Comparison of ENCODE assay signal across 9 mouse cellular contexts in the genomic region with DNA sequence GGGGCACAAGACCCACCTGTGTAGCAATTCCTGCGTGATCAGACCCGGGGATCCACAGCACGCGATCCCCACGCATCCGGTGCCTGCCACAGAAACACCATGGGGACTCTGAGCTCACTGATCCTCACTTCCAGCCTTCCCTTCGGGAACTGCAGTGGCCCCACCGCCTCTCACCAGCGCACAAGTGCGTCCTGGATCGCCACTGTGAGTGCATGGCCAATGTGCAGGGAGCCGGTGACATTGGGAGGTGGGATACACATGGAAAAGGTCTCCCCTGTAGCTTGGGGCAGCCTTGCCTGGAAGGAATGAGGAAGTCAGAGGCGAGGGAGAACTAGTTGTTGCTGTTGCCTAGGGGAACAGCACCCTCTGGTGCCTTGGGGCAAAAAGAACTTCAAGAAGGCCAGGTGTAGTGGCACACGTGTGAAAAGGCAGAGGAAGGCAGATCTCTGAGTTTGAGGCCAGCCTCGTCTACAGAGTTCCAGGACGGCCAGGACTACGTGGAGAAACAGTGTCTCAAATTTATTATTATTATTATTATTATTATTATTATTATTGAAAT. TPM values are rescaled to one million over a fixed set of nuclear protein-coding genes. Genes with fewer than 3 reads are reported as not detected.
A peak's percentile ranks its signal among the peaks of the same experiment; 100 is the strongest.
DNase-seq lines count a peak whose midpoint lies in the region; ATAC-seq and TF ChIP-seq lines count a peak whose summit lies in the region.
"Had no signal": no experiment of that assay in that cellular context is flagged by ENCODE, and none has a peak within 500 bp of the region (broad histone marks: within the 10 kb centered on the region; RNA-seq: fewer than 3 reads in every experiment).

No protein-coding gene starts in this region.

- H3K4me2 ChIP-seq in forebrain, embryonic 12.5 days = no peak overlapping the region
- no peak overlapping the region for H3K4me2 ChIP-seq in forebrain, embryonic 11.5 days (ENCODE audit: low read depth, low read length, severe bottlenecking)
- H3K4me2 ChIP-seq in intestine, embryonic 14.5 days (ENCODE audit: low read length) = no peak overlapping the region
- H3K4me2 ChIP-seq in liver, embryonic 14.5 days (ENCODE audit: low read depth) = peak overlapping the region; percentile 93
- H3K4me2 ChIP-seq in stomach, embryonic 16.5 days (ENCODE audit: low read depth, low read length) = peak overlapping the region; percentile 98; the same call in 1 of the 2 replicates

- H3K9ac ChIP-seq in forebrain, embryonic 12.5 days = 0 out of 2 replicates have a peak overlapping the region, but pooled peaks have one; percentile 25
- H3K9ac ChIP-seq in forebrain, embryonic 11.5 days (ENCODE audit: low read length) = no peak overlapping the region
- H3K9ac ChIP-seq in intestine, embryonic 14.5 days (ENCODE audit: low read length) = no peak overlapping the region
- H3K9ac ChIP-seq in liver, embryonic 14.5 days (replicated peaks) = no peak overlapping the region
- H3K9ac ChIP-seq in stomach, embryonic 16.5 days (ENCODE audit: low read length) = peak overlapping the region; percentile 60; the same call in 1 of the 2 replicates

- H3K4me1 ChIP-seq in forebrain, embryonic 12.5 days = peaks cover 18% of the 10 kb centered on the region
- 0 out of 2 replicates have a peak, but pooled peaks cover 4% of the 10 kb centered on the region for H3K4me1 ChIP-seq in forebrain, embryonic 11.5 days (replicated peaks; ENCODE audit: control insufficient read depth, insufficient read depth, low read length)
- H3K4me1 ChIP-seq in intestine, embryonic 14.5 days (replicated peaks; ENCODE audit: control insufficient read depth, insufficient read depth, low read length) = peaks cover 8% of the 10 kb centered on the region
- peaks cover 3 to 6% of the 10 kb centered on the region in 2 experiments; a peak in 3 of 4 replicates for H3K4me1 ChIP-seq in liver, embryonic 14.5 days (replicated peaks; ENCODE audit: control insufficient read depth in 2 of 2, insufficient read depth in 2 of 2, low read length in 1 of 2)
- H3K4me1 ChIP-seq in stomach, embryonic 16.5 days (ENCODE audit: control insufficient read depth, insufficient read depth, low read length) = peaks cover 13% of the 10 kb centered on the region

- no peak overlapping the region for H3K27ac ChIP-seq in forebrain, embryonic 12.5 days
- no peak overlapping the region for H3K27ac ChIP-seq in forebrain, embryonic 11.5 days (ENCODE audit: low read depth, low read length)
- no peak overlapping the region for H3K27ac ChIP-seq in intestine, embryonic 14.5 days (ENCODE audit: low read depth)
- no peak overlapping the region for H3K27ac ChIP-seq in liver, embryonic 14.5 days
- H3K27ac ChIP-seq in stomach, embryonic 16.5 days (ENCODE audit: low read length) = 0 out of 2 replicates have a peak overlapping the region, but pooled peaks have one; percentile 33

- 81% methylated on average over 17 of the region's 17 CpGs for WGBS in forebrain, embryonic 12.5 days
- 78% methylated on average over 17 of the region's 17 CpGs for WGBS in forebrain, embryonic 11.5 days
- 73% methylated on average over 17 of the region's 17 CpGs for WGBS in intestine, embryonic 14.5 days
- WGBS in liver, embryonic 14.5 days (ENCODE audit: insufficient replicate concordance) = 75% methylated on average over 17 of the region's 17 CpGs
- WGBS in stomach, embryonic 16.5 days = 72% methylated on average over 17 of the region's 17 CpGs

- H3K36me3 ChIP-seq in forebrain, embryonic 12.5 days (replicated peaks) = peaks cover 50% of the 10 kb centered on the region
- H3K36me3 ChIP-seq in forebrain, embryonic 11.5 days (ENCODE audit: control insufficient read depth, insufficient read depth, low read length) = no peaks in the 10 kb centered on the region; the same call in 1 of the 2 replicates
- H3K36me3 ChIP-seq in intestine, embryonic 14.5 days (ENCODE audit: control insufficient read depth, insufficient read depth, low read length) = peaks cover 46% of the 10 kb centered on the region
- no peaks in the 10 kb centered on the region for H3K36me3 ChIP-seq in liver, embryonic 14.5 days (replicated peaks; ENCODE audit: control insufficient read depth, insufficient read depth, low read depth)
- H3K36me3 ChIP-seq in stomach, embryonic 16.5 days (ENCODE audit: control insufficient read depth, insufficient read depth, low read length) = no peaks in the 10 kb centered on the region

- ATAC-seq in forebrain, embryonic 12.5 days (ENCODE audit: low FRiP score) = no peak
- ATAC-seq in forebrain, embryonic 11.5 days (replicated peaks; ENCODE audit: low FRiP score) = no peak
- peak; percentile 25; the same call in 1 of the 2 replicates for ATAC-seq in intestine, embryonic 14.5 days (replicated peaks; ENCODE audit: low FRiP score, low TSS enrichment, low read depth)
- ATAC-seq in liver, embryonic 14.5 days (ENCODE audit: insufficient read depth) = no peak
- no peak; the same call in 1 of the 2 replicates for ATAC-seq in stomach, embryonic 16.5 days (ENCODE audit: insufficient read depth, low FRiP score)
- no peak for ATAC-seq in monocyte, adult 5-6 weeks (replicated peaks; ENCODE audit: insufficient number of reproducible peaks, low FRiP score, low TSS enrichment, poor library complexity, severe bottlenecking)

- H3K9me3 ChIP-seq in forebrain, embryonic 12.5 days = no peaks in the 10 kb centered on the region
- no peaks in the 10 kb centered on the region for H3K9me3 ChIP-seq in forebrain, embryonic 11.5 days (ENCODE audit: control insufficient read depth, low read length)
- no peaks in the 10 kb centered on the region for H3K9me3 ChIP-seq in intestine, embryonic 14.5 days (ENCODE audit: control insufficient read depth, low read length)
- H3K9me3 ChIP-seq in liver, embryonic 14.5 days (ENCODE audit: control insufficient read depth, low read length) = no peaks in the 10 kb centered on the region
- H3K9me3 ChIP-seq in stomach, embryonic 16.5 days (replicated peaks; ENCODE audit: control insufficient read depth, low read length) = no peaks in the 10 kb centered on the region

- H3K4me3 ChIP-seq in forebrain, embryonic 12.5 days (replicated peaks) = no peak overlapping the region; the same call in 1 of the 2 replicates
- no peak overlapping the region for H3K4me3 ChIP-seq in forebrain, embryonic 11.5 days (ENCODE audit: low read depth, low read length)
- no peak overlapping the region for H3K4me3 ChIP-seq in intestine, embryonic 14.5 days (ENCODE audit: low read depth, low read length)
- no peak overlapping the region for H3K4me3 ChIP-seq in liver, embryonic 14.5 days (ENCODE audit: insufficient read depth in 1 of 2, low read depth in 2 of 2, low read length in 2 of 2)
- H3K4me3 ChIP-seq in stomach, embryonic 16.5 days (replicated peaks; ENCODE audit: low read length) = no peak overlapping the region

- TF ChIP-seq CTCF in liver, embryonic 14.5 days (IDR thresholded peaks at IDR 0.05; ENCODE audit: low read depth) = peak; percentile 66

- TF ChIP-seq EP300 in liver, embryonic 14.5 days (IDR thresholded peaks at IDR 0.05; ENCODE audit: low read depth) = no peak

- H3K27me3 ChIP-seq in forebrain, embryonic 12.5 days = no peaks in the 10 kb centered on the region
- no peaks in the 10 kb centered on the region for H3K27me3 ChIP-seq in forebrain, embryonic 11.5 days (ENCODE audit: control insufficient read depth, insufficient read depth, low read length)
- no peaks in the 10 kb centered on the region for H3K27me3 ChIP-seq in intestine, embryonic 14.5 days (replicated peaks; ENCODE audit: control insufficient read depth, insufficient read depth, low read length)
- H3K27me3 ChIP-seq in liver, embryonic 14.5 days (ENCODE audit: control insufficient read depth, insufficient read depth, low read length) = no peaks in the 10 kb centered on the region
- no peaks in the 10 kb centered on the region for H3K27me3 ChIP-seq in stomach, embryonic 16.5 days (ENCODE audit: control insufficient read depth, insufficient read depth, low read length)

- DNase-seq in forebrain, embryonic 11.5 days (ENCODE audit: low spot score) = no peak
- DNase-seq in urinary bladder, postnatal 36 days (ENCODE audit: low spot score in 2 of 2) = peak; percentile 28 to 42
- DNase-seq in urinary bladder, postnatal 4 days (ENCODE audit: low spot score in 2 of 2) = no peak
- DNase-seq in intestine, embryonic 14.5 days (ENCODE audit: low spot score) = no peak
- peak in 1 of 3 experiments; percentile 19 for DNase-seq in liver, embryonic 14.5 days (ENCODE audit: low read depth in 3 of 3, low spot score in 3 of 3)

RNA-seq across cellular contexts. Expression of gene Vars2, which starts 1.4 kb away (rescaled TPM):
- 16.8 and 22.3 TPM in 2 replicates for polyA plus RNA-seq in forebrain, embryonic 12.5 days (2016; fragmentation: Nextera tagmentation; extraction: Ambion mirVana)
- 16.2 and 19.5 TPM in 2 replicates for polyA plus RNA-seq in forebrain, embryonic 11.5 days (2014; fragmentation: Nextera tagmentation; extraction: Ambion mirVana)
- polyA plus RNA-seq in intestine, embryonic 14.5 days (2014; fragmentation: Nextera tagmentation; extraction: Ambion mirVana) = 16.0 and 18.1 TPM in 2 replicates
- polyA plus RNA-seq in liver, embryonic 14.5 days (2012; rRNA removed) = 7.1 and 7.8 TPM in 2 replicates
- 4.0 and 5.8 TPM in 2 replicates for polyA plus RNA-seq in liver, embryonic 14.5 days (2014; fragmentation: Nextera tagmentation; extraction: Ambion mirVana)
- 17.2 and 17.4 TPM in 2 replicates for polyA plus RNA-seq in stomach, embryonic 16.5 days (2015; fragmentation: Nextera tagmentation; extraction: Ambion mirVana)
- total RNA-seq in monocyte, adult 5-6 weeks (2017) = 7.4 to 13.8 TPM (median 11.3 TPM) in 3 replicates

RNA-seq across cellular contexts. Expression of gene Gtf2h4, which starts 7.5 kb away (rescaled TPM):
- 39.0 and 40.7 TPM in 2 replicates for polyA plus RNA-seq in forebrain, embryonic 12.5 days (2016; fragmentation: Nextera tagmentation; extraction: Ambion mirVana)
- polyA plus RNA-seq in forebrain, embryonic 11.5 days (2014; fragmentation: Nextera tagmentation; extraction: Ambion mirVana) = 41.2 and 47.4 TPM in 2 replicates
- polyA plus RNA-seq in intestine, embryonic 14.5 days (2014; fragmentation: Nextera tagmentation; extraction: Ambion mirVana) = 47.2 and 49.9 TPM in 2 replicates
- 17.8 and 18.0 TPM in 2 replicates for polyA plus RNA-seq in liver, embryonic 14.5 days (2012; rRNA removed)
- 23.1 and 26.8 TPM in 2 replicates for polyA plus RNA-seq in liver, embryonic 14.5 days (2014; fragmentation: Nextera tagmentation; extraction: Ambion mirVana)
- 38.6 and 41.5 TPM in 2 replicates for polyA plus RNA-seq in stomach, embryonic 16.5 days (2015; fragmentation: Nextera tagmentation; extraction: Ambion mirVana)
- total RNA-seq in monocyte, adult 5-6 weeks (2017) = 10.9 to 22.5 TPM (median 13.5 TPM) in 3 replicates

RNA-seq across cellular contexts. Expression of gene Mucl3, which starts 22.5 kb away (rescaled TPM):
- 0.09 TPM in 1 of 2 replicates, not detected in the other for polyA plus RNA-seq in forebrain, embryonic 12.5 days (2016; fragmentation: Nextera tagmentation; extraction: Ambion mirVana)
- polyA plus RNA-seq in forebrain, embryonic 11.5 days (2014; fragmentation: Nextera tagmentation; extraction: Ambion mirVana) = 0.07 and 0.13 TPM in 2 replicates
- polyA plus RNA-seq in intestine, embryonic 14.5 days (2014; fragmentation: Nextera tagmentation; extraction: Ambion mirVana) = 0.39 and 0.77 TPM in 2 replicates
- polyA plus RNA-seq in liver, embryonic 14.5 days (2012; rRNA removed) = 0.02 TPM in 1 of 2 replicates, not detected in the other
- not detected in 2 replicates for polyA plus RNA-seq in liver, embryonic 14.5 days (2014; fragmentation: Nextera tagmentation; extraction: Ambion mirVana)
- polyA plus RNA-seq in stomach, embryonic 16.5 days (2015; fragmentation: Nextera tagmentation; extraction: Ambion mirVana) = 71.0 and 145 TPM in 2 replicates
- not detected in 3 replicates for total RNA-seq in monocyte, adult 5-6 weeks (2017)
- polyA plus RNA-seq: neural tube, embryonic 11.5 days had no signal

RNA-seq across cellular contexts. Expression of gene Ddr1, which starts 38.4 kb away (rescaled TPM):
- polyA plus RNA-seq in forebrain, embryonic 12.5 days (2016; fragmentation: Nextera tagmentation; extraction: Ambion mirVana) = 176 and 185 TPM in 2 replicates
- 130 and 144 TPM in 2 replicates for polyA plus RNA-seq in forebrain, embryonic 11.5 days (2014; fragmentation: Nextera tagmentation; extraction: Ambion mirVana)
- 44.6 and 45.1 TPM in 2 replicates for polyA plus RNA-seq in intestine, embryonic 14.5 days (2014; fragmentation: Nextera tagmentation; extraction: Ambion mirVana)
- 1.1 TPM in 2 replicates for polyA plus RNA-seq in liver, embryonic 14.5 days (2012; rRNA removed)
- 1.6 and 1.7 TPM in 2 replicates for polyA plus RNA-seq in liver, embryonic 14.5 days (2014; fragmentation: Nextera tagmentation; extraction: Ambion mirVana)
- polyA plus RNA-seq in stomach, embryonic 16.5 days (2015; fragmentation: Nextera tagmentation; extraction: Ambion mirVana) = 81.5 and 86.5 TPM in 2 replicates
- total RNA-seq in monocyte, adult 5-6 weeks (2017) = 0.67 to 1.2 TPM in 2 of 3 replicates, not detected in the other

RNA-seq across cellular contexts. Expression of gene Gm9573, which starts 39.6 kb away (rescaled TPM):
- polyA plus RNA-seq in forebrain, embryonic 12.5 days (2016; fragmentation: Nextera tagmentation; extraction: Ambion mirVana) = not detected in 2 replicates
- not detected in 2 replicates for polyA plus RNA-seq in forebrain, embryonic 11.5 days (2014; fragmentation: Nextera tagmentation; extraction: Ambion mirVana)
- not detected in 2 replicates for polyA plus RNA-seq in intestine, embryonic 14.5 days (2014; fragmentation: Nextera tagmentation; extraction: Ambion mirVana)
- polyA plus RNA-seq in liver, embryonic 14.5 days (2012; rRNA removed) = not detected in 2 replicates
- not detected in 2 replicates for polyA plus RNA-seq in liver, embryonic 14.5 days (2014; fragmentation: Nextera tagmentation; extraction: Ambion mirVana)
- 2.9 and 4.5 TPM in 2 replicates for polyA plus RNA-seq in stomach, embryonic 16.5 days (2015; fragmentation: Nextera tagmentation; extraction: Ambion mirVana)
- total RNA-seq in monocyte, adult 5-6 weeks (2017) = not detected in 3 replicates
- polyA plus RNA-seq: neural tube, embryonic 11.5 days had no signal

Comparison
In these comparisons a context has a peak if more than half of its experiments do, and no peak if none do; other contexts are left out.
1. H3K9ac ChIP-seq: peak in forebrain, embryonic 12.5 days (single experiment) and stomach, embryonic 16.5 days (single experiment); none in forebrain, embryonic 11.5 days (single experiment), intestine, embryonic 14.5 days (single experiment) and liver, embryonic 14.5 days (single experiment).
2. DNase-seq: peak in urinary bladder, postnatal 36 days (2 of 2); none in forebrain, embryonic 11.5 days (single experiment), urinary bladder, postnatal 4 days (0 of 2) and intestine, embryonic 14.5 days (single experiment).
3. H3K4me2 ChIP-seq: peak in liver, embryonic 14.5 days (single experiment) and stomach, embryonic 16.5 days (single experiment); none in forebrain, embryonic 12.5 days (single experiment), forebrain, embryonic 11.5 days (single experiment) and intestine, embryonic 14.5 days (single experiment).
4. RNA of gene Mucl3, which starts 22.5 kb away (polyA plus RNA-seq): 71.0 to 145 TPM in stomach, embryonic 16.5 days; 0.39 to 0.77 TPM in intestine, embryonic 14.5 days, 0.09 TPM in forebrain, embryonic 12.5 days, 0.07 to 0.13 TPM in forebrain, embryonic 11.5 days and 0.02 TPM in liver, embryonic 14.5 days; every median in the first group is over 10 times any median in the second.